Mouse (Mus musculus): ENCODE measurements around the gene Islr2.

DNA sequence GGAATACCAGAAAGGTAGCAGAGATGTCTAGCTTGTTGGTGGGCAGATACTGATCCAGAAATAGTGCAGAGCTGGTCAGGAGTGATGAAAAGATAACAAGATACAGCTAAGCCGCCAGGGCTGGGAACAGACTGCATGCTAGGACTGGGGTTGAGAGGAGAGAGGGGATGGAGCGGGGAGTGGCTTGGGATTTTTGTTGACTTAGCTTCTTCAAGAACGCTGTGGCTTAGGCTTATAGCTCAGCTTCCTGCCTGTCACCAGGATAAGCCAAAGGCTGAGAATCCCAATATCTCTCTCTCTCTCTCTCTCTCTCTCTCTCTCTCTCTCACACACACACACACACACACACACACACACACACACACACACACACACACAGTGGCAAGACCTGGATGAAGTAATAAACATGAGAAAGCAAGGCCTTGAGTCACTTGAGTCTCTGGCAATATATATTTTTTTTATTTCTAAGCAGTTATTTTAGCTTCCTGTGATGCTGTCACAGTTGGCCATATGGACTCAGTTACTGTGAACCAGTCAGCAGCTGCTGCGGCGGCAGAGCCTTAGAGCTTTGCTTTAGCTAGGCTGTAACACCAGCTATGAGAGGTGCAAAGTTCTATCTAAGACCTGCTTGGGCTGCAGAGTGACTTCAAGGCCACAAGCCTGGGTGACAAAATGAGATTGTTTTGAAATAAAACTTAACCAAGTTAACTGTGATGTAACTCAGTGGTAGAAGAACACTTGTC, 28.2 kb downstream of the Islr2 start:
- no peak for TF ChIP-seq POLR2A (IDR thresholded peaks at IDR 0.05; ENCODE audit: low read depth, low read length)
- no peak for TF ChIP-seq CTCF (IDR thresholded peaks at IDR 0.05; ENCODE audit: extremely low read depth, insufficient read depth, insufficient read length, insufficient replicate concordance)
